Mouse (Mus musculus): ENCODE results near the gene Cdh24.
"Not testable (repeated sequence)": the region's sequence is repeated elsewhere in the genome, so short reads cannot be mapped to it uniquely, and the experiment has no call there.

Cdh24 gene

GRCm38 (mm10) chr14:54642224-54642944 lies 1.2 kb upstream of the Cdh24 start:
- no peak for DNase-seq

GRCm38 (mm10) chr14:54640946-54641304 lies 239 bp downstream of the Cdh24 start, which contains the start of gene Gm17606:
Gm17606 (plus strand) TSS chr14:54640952.
- no peak for DNase-seq

- no peak for DNase-seq
These were observed 1.0 kb downstream of the Cdh24 start for GRCm38 (mm10) chr14:54640121-54640520.

DNA sequence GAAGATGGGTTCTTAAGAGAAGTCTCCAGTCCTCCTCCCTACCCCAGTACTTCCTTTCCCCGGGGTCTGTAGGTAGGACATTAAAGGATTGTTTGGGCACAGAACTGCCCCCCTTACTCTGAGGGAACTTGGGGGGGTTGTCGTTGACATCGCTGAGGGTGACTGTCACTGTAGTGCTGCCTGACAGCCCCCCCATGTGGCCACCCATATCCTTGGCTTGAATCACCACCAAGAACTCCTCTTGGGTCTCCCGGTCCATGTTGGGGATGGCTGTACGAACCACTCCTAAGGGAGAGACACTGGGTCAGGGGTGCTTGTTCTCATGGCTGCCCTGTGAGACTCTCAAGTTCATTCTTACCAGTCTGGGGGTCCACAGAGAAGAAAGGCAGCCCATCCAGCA lies 3.0 kb downstream of the Cdh24 start:
- no peak for DNase-seq

DNA sequence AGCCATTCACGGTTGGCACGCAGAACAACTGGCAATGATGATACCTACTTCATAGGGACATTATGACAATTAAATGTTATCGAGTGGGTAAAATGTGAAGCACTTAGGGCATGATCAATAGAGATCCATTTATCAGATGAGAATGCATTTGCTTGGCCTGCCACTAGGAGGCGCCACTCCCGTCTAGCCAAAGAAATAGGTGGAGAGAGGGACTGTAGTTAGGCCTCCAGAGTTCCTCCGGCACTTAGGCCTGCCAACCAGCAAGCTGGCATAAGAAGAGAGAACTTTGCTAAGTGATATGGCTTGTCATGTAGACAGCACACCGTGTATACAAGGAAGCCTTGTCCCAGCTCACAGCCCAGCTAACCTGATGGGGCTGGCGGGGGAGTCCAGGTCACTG lies 4.2 kb downstream of the Cdh24 start:
- DNase-seq = peak; percentile 67

- DNase-seq = no peak
These were observed 7.0 kb downstream of the Cdh24 start for GRCm38 (mm10) chr14:54634182-54634581.

DNA sequence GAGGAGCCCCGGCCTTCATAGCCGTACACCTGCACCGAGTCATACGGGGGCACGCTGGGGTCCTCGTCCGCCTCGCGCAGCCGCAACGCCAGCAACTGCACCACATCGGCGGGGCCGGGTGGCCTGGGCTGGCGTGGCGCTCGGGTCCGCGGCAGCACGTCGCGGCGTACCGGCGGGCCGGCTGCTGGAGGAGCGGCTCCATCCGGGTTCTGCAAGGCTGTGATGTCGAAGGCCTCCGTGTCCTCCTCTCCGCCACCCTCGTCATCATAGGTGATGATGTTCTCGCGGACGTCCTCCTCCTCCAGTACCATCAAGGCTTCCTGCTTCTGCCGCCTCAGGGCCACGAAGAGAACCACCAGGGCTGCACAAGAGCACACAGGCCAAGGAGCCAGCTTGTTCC lies 8.9 kb downstream of the Cdh24 start:
- no peak for DNase-seq

- DNase-seq = no peak
These were observed 9.9 kb downstream of the Cdh24 start for GRCm38 (mm10) chr14:54631240-54631599.

DNA sequence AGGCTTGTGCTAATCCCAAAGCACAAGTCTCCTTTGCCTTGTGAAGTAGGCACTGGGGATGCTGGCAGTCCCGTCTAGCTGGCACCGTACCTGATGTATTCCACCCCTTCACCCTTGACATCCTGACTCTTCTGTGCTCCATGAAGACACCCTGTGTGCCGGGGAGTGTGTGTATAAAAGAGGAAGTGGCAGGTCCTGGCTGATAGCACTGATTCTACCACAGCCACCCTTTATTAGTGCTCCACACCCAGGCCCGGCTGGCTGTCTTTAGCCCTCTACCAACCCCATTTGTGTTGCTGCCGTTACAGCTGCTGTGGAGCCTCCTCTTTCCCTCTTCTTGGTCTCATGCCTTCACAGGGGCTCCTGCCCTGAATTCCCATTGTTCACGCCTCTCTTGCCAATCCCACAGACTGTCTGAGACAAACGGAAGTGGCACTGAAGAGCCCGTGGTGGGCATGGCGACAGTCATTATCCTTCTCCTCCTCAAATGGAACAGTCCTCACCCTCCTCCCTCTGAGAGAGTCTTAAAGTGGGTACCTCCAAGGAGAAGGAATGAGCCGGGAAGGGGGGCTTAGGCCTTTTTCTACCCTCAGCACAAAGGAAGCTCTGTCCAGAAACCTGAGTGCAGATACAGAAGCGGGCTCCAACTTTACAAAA lies 10.5 kb downstream of the Cdh24 start:
- DNase-seq = no peak

DNA sequence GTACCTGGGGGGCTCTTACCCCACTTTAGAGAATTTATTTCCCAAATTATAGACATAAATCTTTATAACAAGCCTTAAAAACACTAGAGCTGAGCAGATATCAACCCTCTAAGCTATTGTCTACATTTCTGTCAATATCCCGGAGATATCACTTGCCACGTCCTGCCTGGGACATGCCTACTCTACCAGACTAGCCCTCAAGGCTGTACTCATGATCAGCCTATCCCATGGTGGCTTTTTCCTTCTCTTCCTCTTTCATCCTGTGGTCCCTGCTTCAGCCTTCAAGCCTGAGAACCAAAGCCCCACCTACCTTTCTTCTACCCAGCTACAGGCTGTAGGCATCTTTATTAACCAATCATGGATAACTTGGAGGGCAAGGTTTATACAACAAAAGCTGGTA lies 11.4 kb downstream of the Cdh24 start:
- no peak for DNase-seq

DNA sequence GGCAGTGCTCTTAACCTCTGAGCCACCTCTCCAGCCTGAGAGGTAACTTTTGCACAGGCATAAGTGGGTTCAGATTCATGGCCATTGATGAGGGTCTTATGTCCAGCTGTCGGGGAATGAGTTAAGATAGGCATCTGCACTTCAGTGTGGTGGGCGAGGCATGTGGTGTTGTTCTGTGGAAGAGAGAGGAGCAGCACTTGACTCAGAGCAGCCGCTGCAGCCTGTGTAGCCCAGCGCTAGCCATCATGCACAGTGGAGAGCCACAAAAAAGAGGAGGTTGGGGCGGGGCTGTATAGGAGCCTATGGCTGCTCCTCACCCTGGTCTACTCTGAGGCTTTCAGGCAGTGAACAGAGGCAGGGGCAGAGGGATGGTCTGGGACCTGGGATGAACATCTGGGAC lies 13.1 kb downstream of the Cdh24 start:
- DNase-seq = no peak

GRCm38 (mm10) chr14:54624976-54625375 lies 16.2 kb downstream of the Cdh24 start:
- DNase-seq = no peak

GRCm38 (mm10) chr14:54623334-54623733 lies 17.8 kb downstream of the Cdh24 start:
- peak; percentile 50 for DNase-seq

GRCm38 (mm10) chr14:54621133-54621532 lies 20.0 kb downstream of the Cdh24 start, which contains the start of gene Psmb11:
Psmb11 (plus strand) TSS chr14:54621433.
- DNase-seq = no peak

GRCm38 (mm10) chr14:54617897-54618365 lies 23.2 kb downstream of the Cdh24 start, which contains the start of gene Psmb5:
Psmb5 (minus strand) TSS chr14:54618022.
- DNase-seq = peak; percentile 91

DNA sequence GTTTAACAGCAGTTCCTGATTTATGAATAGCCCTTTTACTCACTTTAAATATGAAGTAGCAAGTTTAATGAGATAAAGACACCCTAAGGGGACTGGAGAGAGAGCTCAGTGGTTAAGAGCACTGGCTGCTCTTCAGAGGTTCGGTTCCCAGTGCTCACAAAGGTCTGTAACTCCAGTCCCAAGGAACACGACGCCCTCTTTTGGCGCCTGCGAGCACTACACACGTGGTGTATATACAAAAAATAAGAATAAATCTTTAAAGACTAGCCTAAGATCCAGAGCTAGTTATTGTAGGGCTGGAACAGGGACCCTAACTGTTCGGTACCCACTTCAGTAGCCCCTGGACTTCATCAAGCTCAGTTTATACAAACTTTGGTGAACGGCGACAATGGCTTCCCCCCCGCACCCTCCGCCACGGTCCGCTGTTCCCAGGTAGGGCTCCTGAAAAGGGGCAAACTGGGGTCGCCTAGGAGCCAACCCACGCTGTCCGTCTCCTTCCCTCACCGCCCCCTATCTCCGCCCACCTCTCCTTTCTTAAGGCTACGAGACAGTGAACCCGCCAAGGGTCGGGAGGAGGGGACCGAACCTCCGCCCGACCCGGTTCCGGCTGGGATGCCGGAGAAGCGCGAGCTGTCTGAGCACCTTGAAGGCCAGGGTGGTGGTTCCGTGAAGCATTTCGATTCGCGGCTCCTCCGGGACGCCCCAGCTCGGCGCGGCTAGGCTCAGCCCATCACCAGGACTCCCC lies 23.8 kb downstream of the Cdh24 start:
- peak; percentile 53 for DNase-seq

GRCm38 (mm10) chr14:54616226-54616825 lies 24.8 kb downstream of the Cdh24 start:
- no peak for DNase-seq

GRCm38 (mm10) chr14:54614130-54614529 lies 27.0 kb downstream of the Cdh24 start:
- DNase-seq = not testable (repeated sequence)

GRCm38 (mm10) chr14:54610648-54611047 lies 30.5 kb downstream of the Cdh24 start:
- no peak for DNase-seq

DNA sequence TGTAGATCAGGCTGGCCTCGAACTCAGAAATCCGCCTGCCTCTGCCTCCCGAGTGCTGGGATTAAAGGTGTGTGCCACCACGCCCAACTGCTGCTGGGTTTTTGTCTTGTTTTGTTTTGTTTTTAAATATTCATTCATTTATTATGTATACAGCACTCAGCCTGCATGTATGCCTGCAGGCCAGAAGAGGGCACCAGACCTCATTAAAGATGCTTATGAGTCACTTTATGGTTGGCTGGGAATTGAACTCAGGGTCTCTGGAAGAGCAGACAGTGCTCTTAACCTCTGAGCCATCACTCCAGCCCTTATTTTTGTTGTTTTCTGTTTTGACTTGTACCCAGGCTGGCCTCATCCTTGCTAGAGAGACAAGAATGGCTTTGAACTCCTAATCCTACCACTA lies 31.2 kb downstream of the Cdh24 start:
- peak; percentile 34 for DNase-seq

DNA sequence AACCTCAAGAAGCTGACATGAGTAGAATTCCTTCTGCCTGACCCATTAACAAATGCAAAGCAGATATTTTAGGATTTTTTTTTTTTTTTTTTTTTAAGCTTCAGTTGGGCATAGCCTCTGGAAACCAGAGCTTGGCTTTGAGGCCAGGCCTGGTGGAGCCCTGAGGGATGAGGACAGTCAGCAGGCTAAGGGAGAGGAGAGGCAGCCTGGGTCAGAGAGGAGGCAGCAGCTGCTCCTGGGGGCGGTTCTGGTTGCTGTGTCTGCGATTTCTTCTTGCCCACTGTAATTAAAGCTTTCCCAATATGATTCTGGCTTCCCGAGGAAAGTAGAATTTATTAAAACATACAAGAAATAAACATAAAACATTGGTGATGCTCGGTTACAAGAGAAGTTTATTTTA lies 31.9 kb downstream of the Cdh24 start:
- no peak for DNase-seq

DNA sequence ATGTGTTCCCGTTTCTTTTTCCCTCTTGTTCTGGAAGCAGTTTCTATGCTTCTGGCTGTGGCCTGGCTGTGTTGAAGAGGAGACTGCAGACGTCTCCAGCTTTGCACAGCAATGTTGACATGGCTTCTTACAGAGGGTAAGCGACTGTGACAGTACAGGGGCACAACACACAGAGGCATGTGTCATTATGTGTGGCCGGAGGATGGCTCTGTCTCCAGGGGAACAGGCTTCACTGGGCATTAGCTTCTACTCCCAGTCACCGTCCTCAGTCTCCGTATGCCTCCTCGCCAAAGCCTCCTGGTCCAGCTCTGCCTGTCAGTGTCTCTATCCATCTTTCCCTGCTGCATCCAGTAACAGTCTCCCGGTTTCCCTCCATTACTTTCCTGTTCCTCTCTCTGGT lies 33.9 kb downstream of the Cdh24 start:
- DNase-seq = no peak

DNA sequence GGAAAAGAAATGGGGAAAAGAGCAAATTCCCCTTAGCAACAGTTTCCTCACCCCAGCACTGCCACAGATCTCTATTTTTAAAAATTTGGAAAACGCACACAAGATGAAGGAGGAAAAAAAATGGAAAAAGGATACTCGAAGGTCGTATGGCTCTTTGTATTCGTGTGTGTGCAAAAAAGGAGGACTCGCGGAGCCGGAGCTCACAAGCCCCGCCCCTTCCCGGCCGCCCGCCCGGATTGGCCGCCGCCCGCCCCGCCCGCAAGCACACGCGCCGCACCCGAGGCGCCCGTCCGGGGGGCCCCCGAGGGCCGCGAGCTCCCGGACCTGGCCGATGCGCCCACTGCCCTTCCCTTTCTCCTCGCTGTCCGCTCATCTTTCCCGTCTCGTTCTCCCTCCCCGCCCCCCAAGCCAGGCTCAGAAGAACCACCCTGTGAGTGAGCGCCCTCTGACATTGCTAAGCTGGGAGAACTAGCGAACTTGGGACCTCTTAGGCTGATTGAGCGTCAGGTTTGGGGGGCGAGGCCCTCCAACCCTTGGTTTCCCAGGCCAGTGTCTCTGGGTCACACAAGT lies 35.3 kb downstream of the Cdh24 start, which contains the start of gene 4931414P19Rik:
4931414P19Rik (minus strand) TSS at position 242 of the 570 bp plus-strand sequence.
- peak; percentile 95 for DNase-seq
